Mouse (Mus musculus) urinary bladder, postnatal 4 days (tissue): ENCODE measurements at regions not wholly inside any gene's neighbourhood (a gene's known extent, or its start where the extent isn't known, plus 50 kb on each side); places are given as distances from the start of the nearest gene placed in this dataset.
A peak's percentile ranks its signal among the peaks of the same experiment; 100 is the strongest.

Experiments used
- DNase-seq, 2 experiments: peaks; one replicate each; pipeline ENCODE4 v3.0.0; 2021 to 2022; ENCODE audit warnings: low spot score in 2 of 2

GRCm38 (mm10) chr1:165086131-165086530 is 74.4 kb downstream of the Tbx19 start:
- no peak for DNase-seq

GRCm38 (mm10) chr1:165084753-165085152 is 75.8 kb downstream of the Tbx19 start:
- no peak for DNase-seq

GRCm38 (mm10) chr1:165084179-165084578 is 76.4 kb downstream of the Tbx19 start:
- DNase-seq, result no peak

- no peak for DNase-seq
These were observed 80.2 kb downstream of the Tbx19 start for GRCm38 (mm10) chr1:165080351-165080750.

GRCm38 (mm10) chr1:165077313-165077712 is 83.3 kb downstream of the Tbx19 start:
- no peak for DNase-seq

GRCm38 (mm10) chr1:165075301-165076082 is 85.1 kb downstream of the Tbx19 start:
- DNase-seq, result no peak

- DNase-seq, result no peak
These were observed 88.6 kb downstream of the Tbx19 start for GRCm38 (mm10) chr1:165071831-165072491.

GRCm38 (mm10) chr1:165064981-165065380 is 95.6 kb downstream of the Tbx19 start:
- DNase-seq, result no peak

- no peak for DNase-seq
These were observed 97.6 kb downstream of the Tbx19 start for GRCm38 (mm10) chr1:165062813-165063492.

GRCm38 (mm10) chr1:165061420-165061819 is 99.2 kb downstream of the Tbx19 start:
- DNase-seq, result no peak

- DNase-seq, result no peak
These were observed 106.3 kb downstream of the Tbx19 start for GRCm38 (mm10) chr1:165054245-165054644.

- no peak for DNase-seq
These were observed 109.3 kb downstream of the Tbx19 start for GRCm38 (mm10) chr1:165051294-165051693.

GRCm38 (mm10) chr1:165050176-165050575 is 110.4 kb downstream of the Tbx19 start:
- no peak for DNase-seq

GRCm38 (mm10) chr1:165046637-165047036 is 111.3 kb upstream of the Xcl1 start:
- DNase-seq, result peak; percentile 42 to 64

- DNase-seq, result peak in 1 of 2 experiments; percentile 30
These were observed 110.7 kb upstream of the Xcl1 start for GRCm38 (mm10) chr1:165046056-165046455.

- no peak for DNase-seq
These were observed 108.0 kb upstream of the Xcl1 start for GRCm38 (mm10) chr1:165043361-165043760.

GRCm38 (mm10) chr1:165042105-165042504 is 106.8 kb upstream of the Xcl1 start:
- no peak for DNase-seq

GRCm38 (mm10) chr1:165036631-165037030 is 101.3 kb upstream of the Xcl1 start:
- no peak for DNase-seq

GRCm38 (mm10) chr1:165035618-165036017 is 100.3 kb upstream of the Xcl1 start:
- no peak for DNase-seq

- DNase-seq, result no peak
These were observed 85.7 kb upstream of the Xcl1 start for GRCm38 (mm10) chr1:165020960-165021563.

GRCm38 (mm10) chr1:165018692-165019309 is 83.5 kb upstream of the Xcl1 start:
- DNase-seq, result peak in 1 of 2 experiments; percentile 9

GRCm38 (mm10) chr1:165018236-165018635 is 82.9 kb upstream of the Xcl1 start:
- DNase-seq, result no peak
